Mouse (Mus musculus): ENCODE results near the gene H60b. TPM values are rescaled to one million over a fixed set of nuclear protein-coding genes. Genes with fewer than 3 reads are reported as not detected.
"Not testable (repeated sequence)": the region's sequence is repeated elsewhere in the genome, so short reads cannot be mapped to it uniquely, and the experiment has no call there.

H60b gene
- total RNA-seq, 2 experiments from 2014 or later, result not detected

DNA sequence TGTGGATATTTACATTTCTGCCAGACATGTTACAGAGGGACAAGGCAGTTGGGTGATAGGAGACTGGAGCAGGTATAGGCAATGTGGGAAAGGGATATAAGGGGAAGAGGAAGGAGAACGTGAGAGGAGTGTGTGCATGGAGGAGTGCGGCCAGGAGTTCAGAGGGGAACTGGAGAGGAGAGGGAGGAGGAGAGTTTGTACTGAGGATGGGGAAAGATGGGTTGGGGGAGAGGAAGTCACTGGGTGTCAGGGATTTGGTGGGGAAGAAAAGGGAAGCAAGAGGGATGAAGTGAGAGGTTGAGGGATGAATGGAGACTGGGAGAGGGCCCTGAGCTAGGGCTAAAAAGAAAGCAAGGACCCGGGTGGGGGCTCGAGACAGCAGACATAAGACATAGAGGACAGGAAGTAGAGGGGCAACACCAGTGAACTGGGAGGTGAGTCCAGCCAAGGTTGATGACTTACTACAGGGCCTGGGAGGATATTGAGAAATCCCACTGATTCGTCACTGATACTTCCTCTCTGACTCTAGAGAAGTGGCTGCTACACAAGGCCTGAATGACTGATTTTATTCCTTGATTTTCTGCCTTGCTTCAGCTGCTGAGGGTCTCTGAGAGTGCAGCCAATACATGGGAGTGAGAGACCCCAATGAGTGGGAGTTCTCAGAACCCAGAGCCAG, 7.1 kb downstream of the H60b start:
- not testable (repeated sequence) for DNase-seq

DNA sequence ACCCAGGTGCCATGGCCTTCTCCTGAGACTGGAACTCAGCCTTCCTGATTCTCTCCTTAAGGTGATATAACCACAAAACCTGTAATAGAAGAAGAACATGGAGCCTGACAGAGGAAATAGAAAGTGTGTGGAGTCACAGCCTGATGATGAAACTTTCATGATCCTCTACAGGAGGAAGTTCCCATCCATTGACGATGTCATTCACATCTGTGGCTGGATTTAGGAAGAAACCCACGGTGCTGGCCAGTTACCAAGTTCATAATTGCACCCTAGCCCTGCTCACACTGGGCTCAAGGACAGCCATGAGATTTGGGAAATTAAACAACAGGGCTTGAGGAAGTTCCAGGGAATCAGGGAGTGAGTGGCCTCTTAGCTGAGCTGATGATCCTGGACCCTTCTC, 7.6 kb downstream of the H60b start:
- not testable (repeated sequence) for DNase-seq

DNA sequence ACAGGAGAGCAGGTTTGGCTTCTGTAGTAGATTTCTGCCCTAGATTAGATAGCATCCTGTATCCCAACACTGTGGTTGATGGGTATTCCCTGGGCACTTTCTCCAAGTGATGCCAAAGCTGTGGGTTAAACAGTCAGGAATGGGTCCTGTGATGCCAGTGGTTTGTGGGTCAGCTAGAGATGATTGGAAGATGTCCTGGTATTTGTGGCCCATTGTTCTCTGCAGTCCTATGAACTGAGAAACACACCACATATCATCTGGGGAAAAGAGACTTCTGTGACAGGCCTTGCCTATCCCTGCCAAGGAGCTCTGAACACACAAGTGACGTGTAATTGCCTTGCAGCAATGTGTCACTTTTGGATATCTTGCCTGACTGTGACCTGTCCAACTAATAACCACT, 8.7 kb downstream of the H60b start:
- not testable (repeated sequence) for DNase-seq

DNA sequence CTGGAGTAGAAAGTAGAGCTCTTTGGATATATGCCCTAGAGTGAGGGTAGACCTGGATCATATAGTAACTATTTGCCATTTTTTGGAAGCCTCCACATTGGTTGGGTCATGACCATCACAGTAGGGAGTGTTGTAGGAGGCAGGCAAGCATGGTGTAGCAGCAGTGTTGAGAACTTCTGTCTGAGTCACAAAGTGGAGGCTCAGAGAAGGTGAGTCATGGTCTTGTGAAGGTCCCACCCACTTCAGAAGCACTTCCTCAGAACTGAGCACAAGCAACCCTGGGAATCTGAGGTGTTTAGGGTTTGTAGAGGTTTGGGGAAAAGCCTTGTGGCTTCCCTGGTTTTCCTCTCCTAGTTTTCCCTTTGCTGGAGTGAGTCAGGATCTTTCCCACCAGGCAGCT, 10.7 kb downstream of the H60b start:
- DNase-seq, result not testable (repeated sequence)

DNA sequence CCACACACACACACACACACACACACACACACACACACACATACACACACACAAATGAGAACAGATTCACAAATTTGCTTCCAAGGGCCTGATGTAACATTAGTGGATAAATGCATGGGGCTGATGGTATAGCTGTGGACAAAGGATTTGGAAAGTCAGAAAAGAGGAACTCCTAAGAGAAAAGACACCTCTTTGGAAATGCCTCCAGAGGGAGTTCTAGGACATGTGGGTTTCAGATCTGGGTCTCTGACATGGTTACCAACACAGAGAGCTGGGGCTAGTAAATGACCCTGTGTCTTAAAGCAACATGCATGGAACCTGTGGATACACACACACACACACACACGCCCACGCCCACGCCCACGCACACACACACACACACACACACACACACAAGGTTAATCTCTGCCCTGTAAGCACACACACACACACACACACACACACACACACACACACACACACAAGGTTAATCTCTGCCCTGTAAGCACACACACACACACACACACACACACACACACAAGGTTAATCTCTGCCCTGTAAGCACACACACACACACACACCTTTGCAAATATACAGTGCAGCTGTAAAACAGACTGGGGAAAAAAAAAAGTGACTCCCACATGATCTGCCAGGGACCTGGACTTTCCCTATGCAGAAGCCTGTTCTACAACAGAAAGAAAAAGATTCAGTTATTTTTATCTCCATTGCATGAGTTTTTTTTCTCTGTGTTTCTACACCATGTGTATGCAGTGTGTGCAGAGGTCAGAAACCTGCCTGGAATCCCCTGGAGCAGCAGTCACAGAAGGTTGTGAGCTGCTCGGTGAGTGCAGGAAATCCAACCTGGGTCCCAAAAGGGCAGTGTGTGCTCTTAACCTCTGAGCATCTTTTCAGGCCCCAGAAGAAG, 14.3 kb downstream of the H60b start:
- DNase-seq, result not testable (repeated sequence)

DNA sequence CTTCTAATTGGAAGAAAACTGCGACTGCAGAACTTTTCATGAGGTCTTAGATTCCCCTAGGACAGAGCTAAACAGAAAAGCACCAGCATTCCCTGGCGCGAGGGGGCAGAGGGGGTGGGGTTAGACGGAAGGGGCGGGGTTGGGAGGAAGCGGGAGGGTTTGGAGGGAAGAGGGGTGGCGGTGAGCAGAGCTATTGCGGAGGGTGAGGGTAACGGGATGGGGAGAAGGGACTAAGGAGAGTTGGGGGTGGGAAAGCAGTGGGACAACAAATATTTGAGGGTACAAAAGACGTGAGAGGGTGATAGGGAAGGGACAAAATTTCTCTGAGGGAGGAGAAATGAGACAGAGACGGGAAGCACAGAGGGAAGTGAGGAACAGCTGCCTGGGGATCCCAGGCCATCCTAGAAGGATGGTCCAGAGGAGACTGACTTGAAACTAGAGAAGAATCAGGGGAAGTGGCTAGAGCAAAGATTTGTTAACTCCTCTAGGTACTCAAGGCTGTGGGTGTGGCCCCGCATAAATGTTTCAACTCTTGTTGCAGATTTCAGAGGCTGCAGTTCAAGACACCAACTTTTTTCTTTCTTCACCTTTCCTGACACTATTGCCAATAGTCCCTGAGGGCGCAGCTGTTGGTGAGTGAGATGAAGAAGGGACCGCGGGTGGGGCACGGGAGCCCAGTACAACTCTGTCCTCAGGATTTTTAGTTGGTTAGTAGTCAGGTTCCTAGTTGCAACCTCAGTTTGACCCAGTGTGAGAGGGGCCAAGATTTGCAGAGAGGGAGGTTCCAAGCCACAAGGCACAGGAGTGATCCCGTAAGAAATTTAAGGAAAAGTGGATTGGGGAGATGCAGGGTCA, 15.2 kb downstream of the H60b start:
- DNase-seq, result not testable (repeated sequence)

DNA sequence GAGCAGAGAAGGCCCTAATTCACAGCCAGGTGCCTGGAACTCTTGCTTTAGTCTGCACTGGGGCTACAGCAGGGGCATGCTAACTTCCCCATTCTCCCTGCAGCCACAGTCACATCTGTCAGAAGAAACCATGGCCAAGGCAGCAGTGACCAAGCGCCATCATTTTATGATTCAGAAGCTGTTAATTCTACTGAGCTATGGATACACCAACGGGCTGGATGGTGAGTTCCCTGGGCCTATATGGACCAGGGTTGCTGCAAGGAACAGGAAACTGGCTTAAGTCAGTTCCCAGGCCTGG, 15.8 kb downstream of the H60b start:
- not testable (repeated sequence) for DNase-seq

DNA sequence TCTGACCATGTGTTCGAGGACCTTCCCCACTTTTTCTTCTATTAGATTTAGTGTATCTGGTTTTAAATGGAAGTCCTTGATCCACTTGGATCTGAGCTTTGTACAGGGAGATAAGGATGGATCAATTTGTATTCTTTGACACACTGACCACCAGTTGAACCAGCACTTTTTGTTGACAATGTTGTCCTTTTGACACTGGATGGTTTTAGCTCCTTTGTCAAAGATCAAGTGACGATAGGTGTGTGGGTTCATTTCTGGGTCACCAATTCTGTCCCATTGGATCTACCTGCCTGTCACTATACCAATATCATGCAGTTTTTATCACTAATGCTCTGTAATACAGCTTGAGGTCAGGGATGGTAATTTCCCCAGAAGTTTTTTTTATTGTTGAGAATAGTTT, 18.1 kb downstream of the H60b start:
- not testable (repeated sequence) for DNase-seq

DNA sequence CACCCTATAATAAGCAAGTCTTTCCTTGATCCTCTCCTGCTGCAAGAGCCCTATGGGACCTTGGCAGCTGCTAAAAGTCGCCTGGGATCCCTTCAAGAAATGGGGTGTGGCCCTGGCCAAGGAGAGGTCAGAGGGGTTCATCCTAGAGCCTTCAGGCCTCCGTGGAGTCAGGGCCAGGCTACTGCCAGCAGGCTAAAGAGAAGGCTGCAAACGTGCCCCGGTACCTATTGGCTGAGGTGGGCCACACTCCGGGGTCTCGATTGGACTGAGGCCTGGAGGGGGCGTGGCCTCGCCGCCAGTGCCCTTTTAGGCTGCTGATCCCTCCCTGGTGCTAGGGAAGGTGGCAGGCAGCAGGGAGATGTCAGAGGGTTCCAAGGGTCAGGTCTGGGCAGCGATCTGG, 32.6 kb downstream of the H60b start:
- not testable (repeated sequence) for DNase-seq

DNA sequence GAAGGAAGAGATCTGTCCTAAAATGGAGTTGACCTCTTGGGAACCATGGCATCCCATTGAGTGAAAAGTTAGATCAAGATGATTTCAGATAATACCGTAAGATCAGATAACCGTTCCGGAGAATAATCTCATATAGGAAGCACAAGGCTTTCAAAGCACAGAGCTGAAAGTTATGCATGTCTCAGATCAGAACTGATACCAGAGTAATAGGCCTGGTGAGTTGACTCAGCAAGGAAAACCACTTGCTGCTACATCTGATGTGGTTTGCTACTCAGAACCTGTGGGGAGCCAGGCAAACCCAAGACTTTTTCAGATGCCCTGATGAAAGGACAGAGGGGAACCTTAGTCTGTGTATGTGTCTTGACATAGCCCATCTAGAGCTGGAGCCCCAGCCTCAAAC, 43.0 kb downstream of the H60b start:
- not testable (repeated sequence) for DNase-seq

DNA sequence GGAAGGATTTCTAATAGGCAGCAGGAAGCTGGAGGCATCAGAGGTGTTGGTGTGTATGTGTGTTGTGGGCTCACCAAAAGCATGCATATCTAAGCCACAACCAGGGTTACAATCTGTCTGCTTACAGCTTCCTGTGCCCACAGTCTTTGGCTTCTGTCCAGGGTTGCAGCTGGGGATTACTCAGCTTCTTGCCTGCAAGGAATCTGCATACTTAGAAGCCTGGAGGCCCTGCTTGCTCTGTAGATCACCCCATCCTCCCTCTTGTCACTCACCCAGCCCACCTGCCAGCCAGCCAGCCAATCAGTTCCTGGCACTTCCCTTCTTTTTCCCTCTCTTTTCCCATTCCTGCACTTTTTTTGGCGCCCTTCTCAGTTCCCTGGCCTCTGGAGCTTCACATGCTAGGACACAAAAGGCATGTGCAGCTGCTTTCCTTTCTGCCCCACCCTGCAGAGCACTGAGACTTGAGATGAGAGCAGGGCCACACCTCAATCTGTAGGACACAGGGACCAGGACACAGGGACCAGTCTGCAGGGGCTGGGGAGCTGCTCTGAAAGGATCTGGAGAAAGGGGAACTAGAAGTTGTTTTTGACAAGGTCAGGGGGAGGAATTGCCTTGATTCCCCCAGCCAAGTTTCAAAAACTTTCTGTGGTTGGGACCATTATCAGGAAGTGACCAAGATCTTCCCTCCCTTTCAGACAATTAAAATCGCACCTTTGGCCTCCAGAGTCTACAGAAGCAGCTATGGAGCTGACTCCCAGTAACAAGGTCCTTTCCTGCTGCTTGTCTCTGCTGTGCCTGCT, 44.6 kb downstream of the H60b start:
- not testable (repeated sequence) for DNase-seq

DNA sequence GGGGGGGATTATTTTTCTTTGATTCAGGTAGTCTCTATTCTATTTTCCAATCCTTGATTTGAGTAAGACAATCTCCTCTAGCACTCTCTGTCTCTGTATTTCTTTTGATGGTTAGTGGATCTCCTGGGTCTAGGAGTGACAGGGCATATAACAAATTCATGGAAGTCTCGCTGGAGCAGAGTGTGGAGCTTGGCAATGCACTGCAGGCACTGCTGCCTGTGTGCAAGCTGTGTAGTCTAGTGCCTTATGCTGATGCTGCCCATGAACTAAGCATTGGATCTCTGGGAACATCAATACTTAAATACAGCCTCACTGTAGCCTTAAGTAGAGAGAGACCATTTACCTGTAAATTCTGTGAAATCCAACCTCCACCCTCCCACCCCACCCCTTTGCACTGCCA, 48.1 kb downstream of the H60b start:
- not testable (repeated sequence) for DNase-seq

DNA sequence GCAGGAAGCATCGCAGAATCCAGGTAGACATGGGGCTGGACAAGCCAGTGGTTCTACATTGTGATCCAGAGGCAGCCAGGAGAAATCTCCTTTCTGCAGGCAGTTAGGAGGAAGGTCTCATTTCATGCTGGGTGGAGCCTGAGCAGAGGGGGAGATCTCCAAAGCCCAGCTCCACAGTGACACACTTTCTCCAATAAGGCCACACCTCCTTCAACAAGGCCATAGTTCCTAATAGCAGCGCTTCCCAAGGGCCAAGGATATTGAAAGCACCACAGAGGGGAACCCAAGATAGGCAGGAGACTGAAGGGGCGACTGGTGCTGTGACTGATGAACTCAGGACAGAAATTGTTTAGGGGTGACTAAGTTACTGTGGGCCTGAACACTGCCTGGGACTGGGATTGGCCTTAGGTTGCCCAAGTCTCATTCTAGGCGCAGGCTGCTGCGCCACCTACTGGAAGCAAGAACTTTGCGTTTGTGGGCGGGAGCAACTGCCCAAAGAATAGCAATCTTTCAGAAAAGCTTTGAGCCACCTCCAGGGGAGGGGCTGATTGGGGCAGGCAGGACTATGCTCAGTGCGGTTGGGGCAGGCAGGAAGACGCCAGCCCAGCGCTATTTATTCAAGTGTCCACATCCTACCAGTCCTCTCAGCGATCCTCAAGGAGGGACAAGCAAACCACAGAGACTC, 53.8 kb downstream of the H60b start:
- peak; percentile 32 to 56 for DNase-seq

DNA sequence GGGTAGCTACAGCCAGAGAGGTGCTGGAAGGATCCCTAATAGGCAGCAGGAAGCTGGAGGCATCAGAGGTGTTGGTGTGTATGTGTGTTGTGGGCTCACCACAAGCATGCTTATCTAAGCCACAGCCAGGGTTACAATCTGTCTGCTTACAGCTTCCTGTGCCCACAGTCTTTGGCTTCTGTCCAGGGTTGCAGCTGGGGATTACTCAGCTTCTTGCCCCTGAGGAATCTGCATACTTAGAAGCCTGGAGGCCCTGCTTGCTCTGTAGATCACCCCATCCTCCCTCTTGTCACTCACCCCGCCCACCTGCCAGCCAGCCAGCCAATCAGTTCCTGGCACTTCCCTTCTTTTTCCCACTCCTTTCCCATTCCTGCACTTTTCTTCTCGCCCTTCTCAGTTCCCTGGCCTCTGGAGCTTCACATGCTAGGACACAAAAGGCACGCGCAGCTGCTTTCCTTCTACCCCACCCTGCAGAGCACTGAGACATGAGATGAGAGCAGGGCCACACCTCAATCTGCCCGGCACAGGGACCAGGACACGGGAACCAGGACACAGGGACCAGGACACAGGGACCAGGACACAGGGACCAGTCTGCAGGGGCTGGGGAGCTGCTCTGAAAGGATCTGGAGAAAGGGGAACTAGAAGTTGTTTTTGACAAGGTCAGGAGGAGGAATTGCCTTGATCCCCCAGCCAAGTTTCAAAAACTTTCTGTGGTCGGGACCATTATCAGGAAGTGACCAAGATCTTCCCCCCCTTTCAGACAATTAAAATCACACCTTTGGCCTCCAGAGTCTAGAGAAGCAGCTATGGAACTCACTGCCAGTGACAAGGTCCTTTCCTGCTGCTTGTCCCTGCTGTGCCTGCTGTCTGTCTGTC, 65.3 kb downstream of the H60b start:
- peak in 1 of 2 experiments; percentile 28 for DNase-seq

DNA sequence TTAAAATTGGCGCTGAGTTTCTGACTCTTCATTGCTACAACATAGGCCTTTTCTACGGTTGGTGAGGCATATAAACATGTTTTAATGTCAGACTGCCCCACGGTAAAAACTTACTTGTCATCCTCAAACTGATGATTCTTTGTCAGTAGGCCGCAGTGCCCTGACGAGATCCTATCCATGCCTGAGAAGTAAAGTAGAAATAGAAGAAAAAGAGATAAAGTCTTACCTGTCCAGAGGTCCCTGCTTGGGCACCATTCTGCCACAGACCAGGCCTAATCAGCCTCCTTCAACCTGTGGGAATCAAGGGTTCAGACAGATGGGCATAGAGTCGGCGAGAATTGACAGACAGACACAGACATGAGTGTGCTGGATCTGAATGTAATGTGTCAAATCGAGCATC, 106.7 kb downstream of the H60b start:
- DNase-seq, result no peak

DNA sequence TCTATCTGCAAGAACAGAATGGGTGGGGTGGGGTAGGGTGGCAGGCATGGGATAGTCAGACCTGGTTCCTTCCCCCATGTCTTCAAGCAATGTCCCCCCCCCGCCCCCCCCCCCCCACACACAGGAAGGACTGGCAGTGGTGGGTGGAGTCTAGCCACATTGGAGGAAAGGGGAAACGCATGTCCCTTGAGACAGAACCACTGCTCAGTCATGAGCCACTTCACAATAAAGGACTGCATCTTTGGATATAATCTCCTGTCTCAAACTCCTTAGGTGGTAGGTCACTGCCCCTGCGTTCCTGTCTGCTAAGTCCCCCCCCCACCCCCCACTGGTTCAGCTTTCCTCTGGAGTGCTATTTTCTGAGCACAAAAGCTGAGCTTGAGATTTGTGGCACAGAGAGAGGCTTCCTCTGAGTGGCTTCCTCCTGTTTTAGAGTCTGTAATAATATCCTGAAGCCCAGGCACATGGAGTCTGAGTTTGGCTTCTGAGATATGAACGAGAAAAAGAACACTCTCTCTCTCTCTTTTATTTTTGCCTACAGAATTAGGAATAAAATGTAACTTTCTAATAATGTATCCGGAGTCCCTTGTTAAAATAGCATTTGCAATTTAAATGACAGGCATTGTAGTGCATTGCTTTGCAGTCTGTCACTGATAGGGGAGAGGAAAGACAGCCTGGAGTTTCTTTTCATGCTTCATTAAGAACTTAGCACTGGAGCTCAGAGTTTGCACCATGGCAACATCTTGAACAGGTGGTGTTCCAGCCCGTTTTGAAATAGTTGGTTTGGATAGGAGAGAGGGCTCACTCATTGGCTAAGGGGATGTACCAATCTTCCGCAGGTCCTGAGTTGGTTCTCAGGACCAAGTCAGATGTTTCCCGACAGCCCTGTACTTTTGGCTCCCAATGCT, 112.7 kb downstream of the H60b start:
- not testable (repeated sequence) for DNase-seq

DNA sequence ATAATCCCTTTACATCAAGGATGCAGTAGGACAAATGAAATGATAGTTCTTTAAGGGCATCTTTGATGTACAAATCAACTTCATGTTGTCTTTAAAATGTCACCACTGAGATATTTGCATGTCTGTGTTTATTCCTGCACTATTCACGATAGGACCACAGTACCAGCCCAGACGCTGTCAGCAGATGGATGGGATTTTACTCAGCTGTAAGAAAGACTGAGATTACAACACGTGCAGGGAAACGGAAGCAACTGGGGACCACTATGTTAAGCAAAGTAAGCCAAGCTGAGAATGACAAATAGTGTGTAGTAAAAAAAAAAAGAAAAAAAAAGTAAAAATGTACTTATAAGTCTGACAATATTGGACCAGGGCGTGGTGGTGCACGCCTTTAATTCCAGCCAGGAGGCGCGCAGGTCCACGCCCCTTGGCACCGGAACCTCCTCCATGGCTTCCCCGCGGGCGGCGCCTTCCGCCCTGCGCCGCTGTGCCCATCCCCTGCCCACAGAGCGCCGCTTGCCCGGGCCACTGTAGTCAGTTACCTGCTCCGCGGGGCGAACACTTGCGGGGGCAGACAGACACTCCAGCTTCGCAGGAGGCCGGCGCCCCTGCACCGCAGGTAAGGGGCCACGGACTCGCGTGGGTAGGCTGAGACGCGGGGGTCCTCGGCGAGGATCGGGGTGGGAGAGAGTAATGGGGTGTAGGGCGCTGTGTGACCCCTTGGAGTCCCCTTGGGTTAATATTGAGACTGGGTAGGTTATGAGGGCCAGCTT, 114.7 kb downstream of the H60b start:
- not testable (repeated sequence) for DNase-seq

DNA sequence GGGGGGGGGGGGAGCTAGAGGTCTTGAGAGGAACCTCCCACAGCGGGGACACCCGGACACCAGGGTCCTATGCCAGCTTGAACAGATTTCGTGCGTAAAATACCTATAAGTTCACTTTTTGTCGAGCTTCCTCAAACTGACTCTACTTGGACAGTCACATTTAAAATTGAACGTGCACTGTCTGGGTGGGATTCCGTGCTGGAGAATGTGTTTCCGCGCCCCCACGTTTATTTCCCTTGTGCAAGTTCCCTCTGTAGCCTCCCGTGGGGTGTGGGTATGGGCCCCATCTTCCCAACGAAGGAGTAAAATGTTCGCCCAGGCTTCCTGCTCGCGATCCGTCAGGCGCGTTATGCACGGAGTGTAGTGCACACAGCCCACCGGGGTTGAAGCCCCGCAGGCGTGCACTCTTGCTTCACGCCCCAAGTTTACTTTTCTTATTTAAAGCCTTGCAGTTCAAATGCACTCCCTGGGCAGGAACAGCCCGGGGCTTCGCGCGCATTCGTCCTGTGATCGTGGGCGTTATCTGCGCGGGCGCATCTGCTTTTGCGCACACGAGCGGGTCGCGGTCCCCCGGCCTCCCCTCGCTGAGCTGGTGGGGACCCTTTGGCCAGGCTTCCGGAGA, 115.4 kb downstream of the H60b start:
- DNase-seq, result no peak

Data from heart, adult 18-20 months (tissue).